Mouse (Mus musculus): Measurements from ENCODE around the gene B3gnt2. TPM values are rescaled to one million over a fixed set of nuclear protein-coding genes. Genes with fewer than 3 reads are reported as not detected.

Gene B3gnt2
- polyA plus RNA-seq, 1 experiment from 2014 or later, result 7.5 TPM

DNA sequence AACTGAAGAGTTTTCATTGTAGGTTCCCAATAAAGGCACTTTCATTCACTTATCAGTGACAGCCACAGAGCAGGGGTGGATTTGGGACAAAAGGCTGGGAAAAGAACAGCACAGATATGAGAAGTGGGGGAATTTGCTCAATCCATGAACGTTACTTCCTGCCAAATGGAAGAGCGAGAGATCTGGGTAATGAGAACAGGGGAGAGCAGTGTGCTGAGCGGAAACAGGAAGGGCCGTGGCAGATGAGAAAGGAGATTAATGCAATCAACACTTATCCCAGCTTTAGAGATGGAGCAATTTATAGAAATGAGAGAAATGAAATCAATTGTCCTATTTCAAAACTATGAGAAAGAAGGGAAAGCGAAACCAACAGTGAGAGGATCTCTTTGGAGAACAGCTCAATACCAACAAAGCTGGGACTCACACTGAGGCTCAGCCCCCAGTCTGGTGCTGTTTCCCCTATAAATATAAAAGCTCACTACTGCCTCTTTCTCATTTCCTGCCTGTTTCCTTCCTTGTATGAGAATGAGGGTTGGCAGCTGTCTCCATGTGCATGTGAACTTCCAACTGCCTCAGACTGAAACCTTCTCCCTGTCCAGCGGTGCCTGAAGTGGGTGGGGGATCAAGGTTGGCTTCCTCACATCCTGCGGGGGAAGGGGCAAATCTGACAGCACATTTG, 11.0 kb upstream of the B3gnt2 start:
- Histone ChIP-seq H3K4me2 (peak overlapping the region; percentile 41), H3K27ac (ENCODE audit: low read depth) (peak overlapping the region; percentile 39), H3K4me3 (ENCODE audit: low read depth, low read length) (0 out of 2 replicates have a peak overlapping the region, but pooled peaks have one; percentile 8), H3K36me3 (ENCODE audit: insufficient read depth) (no peaks in the 10 kb centered on the region), H3K9me3 (ENCODE audit: low read depth, low read length) (no peaks in the 10 kb centered on the region), H3K9ac (no peak overlapping the region), H3K4me1 (ENCODE audit: insufficient read depth) (0 out of 2 replicates have a peak, but pooled peaks cover 6% of the 10 kb centered on the region), H3K27me3 (ENCODE audit: insufficient read depth, low read length) (no peaks in the 10 kb centered on the region)
- no peak for TF ChIP-seq CTCF (IDR thresholded peaks at IDR 0.05; ENCODE audit: low read depth)
- WGBS, result 40% methylated on average over 7 of the region's 7 CpGs
- ATAC-seq (ENCODE audit: insufficient read depth) (peak; percentile 60; the same call in 1 of the 2 replicates), DNase-seq (peak; percentile 44)

DNA sequence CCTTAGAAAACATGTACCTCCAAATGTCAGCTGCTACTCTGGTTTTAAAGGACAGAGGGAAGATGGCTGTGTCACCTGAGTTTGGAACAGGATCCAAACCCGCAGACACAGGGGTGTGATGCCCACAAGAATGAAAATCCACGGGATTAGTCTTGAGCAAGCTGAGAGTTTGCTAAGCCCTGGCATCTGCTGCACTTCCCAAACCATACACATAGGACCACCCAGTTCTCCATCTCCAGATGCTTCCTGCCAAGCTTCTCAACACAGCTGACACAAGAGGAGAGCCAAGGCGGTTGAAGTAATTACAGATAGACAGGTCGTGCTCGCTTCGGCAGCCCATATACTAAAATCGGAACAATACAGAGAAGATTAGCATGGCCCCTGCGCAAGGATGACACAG, 7.8 kb upstream of the B3gnt2 start:
- H3K27ac ChIP-seq (ENCODE audit: low read depth), result no peak overlapping the region
- H3K4me3 ChIP-seq (ENCODE audit: low read depth, low read length), result no peak overlapping the region
- H3K4me1 ChIP-seq (ENCODE audit: insufficient read depth), result 0 out of 2 replicates have a peak, but pooled peaks cover 6% of the 10 kb centered on the region
- ATAC-seq (ENCODE audit: insufficient read depth) (no peak), DNase-seq (no peak)
- H3K4me2 ChIP-seq, result no peak overlapping the region
- no peak for TF ChIP-seq CTCF (IDR thresholded peaks at IDR 0.05; ENCODE audit: low read depth)
- H3K9ac ChIP-seq, result no peak overlapping the region
- no peaks in the 10 kb centered on the region for H3K9me3 ChIP-seq (ENCODE audit: low read depth, low read length)
- 85% methylated on average over 8 of the region's 8 CpGs for WGBS
- no peaks in the 10 kb centered on the region for H3K27me3 ChIP-seq (ENCODE audit: insufficient read depth, low read length)
- no peaks in the 10 kb centered on the region for H3K36me3 ChIP-seq (ENCODE audit: insufficient read depth)

DNA sequence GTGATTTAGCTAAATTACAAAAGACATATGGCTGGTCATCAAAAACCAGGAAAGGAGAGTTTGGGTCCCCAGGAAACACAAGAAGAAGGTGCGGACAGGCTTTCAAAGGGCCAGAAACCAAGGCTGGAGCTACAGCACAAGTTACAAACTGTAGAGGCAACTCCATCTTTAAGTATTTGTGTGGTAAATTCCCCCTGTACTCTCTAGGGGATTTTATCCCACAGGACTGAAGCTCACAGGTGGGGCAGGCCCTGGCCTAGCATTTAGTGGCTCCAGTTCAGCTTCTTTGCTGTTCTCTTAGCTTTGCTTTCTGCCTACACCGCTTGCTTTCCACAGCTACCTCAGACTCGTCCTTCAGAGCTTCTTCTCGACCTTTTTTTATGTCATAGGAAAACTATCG, 6.9 kb upstream of the B3gnt2 start:
- TF ChIP-seq CTCF (IDR thresholded peaks at IDR 0.05; ENCODE audit: low read depth), result no peak
- Histone ChIP-seq H3K27ac (ENCODE audit: low read depth) (no peak overlapping the region), H3K4me1 (ENCODE audit: insufficient read depth) (0 out of 2 replicates have a peak, but pooled peaks cover 2% of the 10 kb centered on the region), H3K27me3 (ENCODE audit: insufficient read depth, low read length) (no peaks in the 10 kb centered on the region), H3K9ac (no peak overlapping the region), H3K4me2 (no peak overlapping the region), H3K36me3 (ENCODE audit: insufficient read depth) (no peaks in the 10 kb centered on the region), H3K4me3 (ENCODE audit: low read depth, low read length) (no peak overlapping the region), H3K9me3 (ENCODE audit: low read depth, low read length) (no peaks in the 10 kb centered on the region)
- ATAC-seq (ENCODE audit: insufficient read depth) (no peak), DNase-seq (no peak)
- WGBS, result 77% methylated on average over 5 of the region's 5 CpGs

DNA sequence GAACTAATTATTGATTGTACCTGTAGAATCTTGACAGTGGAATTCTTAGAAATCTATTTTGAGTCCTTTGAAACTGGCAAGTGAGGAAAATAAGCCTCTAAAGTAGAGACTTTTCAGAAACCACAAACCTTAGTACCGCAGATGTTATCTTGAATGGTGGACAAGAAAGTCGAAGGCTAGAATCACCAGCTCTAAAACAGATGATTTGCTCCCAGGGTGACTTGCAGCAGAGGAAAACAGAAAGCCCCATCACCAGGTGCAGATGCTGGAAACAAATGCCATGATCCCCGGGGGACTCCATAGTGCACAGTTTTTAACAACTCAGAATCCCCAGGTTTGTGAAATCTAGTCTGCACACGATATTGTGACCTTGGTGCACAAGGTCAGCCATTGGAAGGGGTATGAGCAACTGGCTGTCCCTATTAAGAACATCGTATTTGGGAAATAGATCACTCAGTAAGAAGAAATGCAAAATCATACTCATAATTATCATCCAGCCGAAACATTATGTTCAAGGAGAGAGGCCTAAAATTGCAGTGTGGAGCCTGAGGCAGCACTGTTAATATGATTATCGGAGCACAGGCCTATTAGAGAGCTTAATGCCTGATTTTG, 5.0 kb upstream of the B3gnt2 start:
- DNase-seq, result no peak
- H3K36me3 ChIP-seq (ENCODE audit: insufficient read depth), result no peaks in the 10 kb centered on the region

DNA sequence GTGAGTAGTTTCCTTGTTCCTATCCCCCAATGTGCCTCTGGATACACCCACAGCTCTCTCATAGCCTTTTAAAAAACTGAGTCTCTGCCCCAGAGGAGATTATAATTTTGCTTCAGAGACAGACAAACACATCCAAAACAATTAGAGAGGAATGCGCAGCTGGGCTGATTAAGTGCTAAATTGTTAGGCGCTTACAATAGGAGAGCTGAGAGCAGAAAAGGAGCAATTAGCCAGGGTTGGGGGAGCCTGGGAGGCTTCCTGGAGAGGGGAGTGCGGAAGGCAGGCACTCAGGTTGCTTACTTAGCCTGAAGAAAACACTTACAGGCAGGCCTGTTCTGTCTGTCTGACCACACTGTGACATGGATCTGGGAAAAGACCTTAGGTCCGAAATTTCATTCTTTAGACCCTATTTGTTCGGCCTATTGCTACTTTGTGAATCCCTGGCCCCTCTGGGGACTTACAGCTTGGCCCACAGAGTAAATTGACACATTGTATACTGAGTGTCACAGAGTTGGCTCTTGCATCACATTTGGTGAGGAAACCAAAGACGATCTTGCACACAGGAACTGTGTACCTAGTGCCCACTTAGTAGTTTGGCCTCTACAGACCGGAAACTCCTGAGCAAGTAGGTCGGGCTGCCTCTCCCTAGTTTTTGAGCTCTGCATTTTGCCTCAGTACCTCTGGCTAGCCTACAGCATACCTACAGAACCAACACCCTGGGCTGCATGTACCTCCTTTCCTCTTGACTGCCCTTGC, 3.7 kb upstream of the B3gnt2 start:
- H3K27me3 ChIP-seq (ENCODE audit: insufficient read depth, low read length), result peaks cover 3% of the 10 kb centered on the region; the same call in 1 of the 2 replicates
- no peak for ATAC-seq (ENCODE audit: insufficient read depth)
- 59% methylated on average over 8 of the region's 8 CpGs for WGBS
- no peak overlapping the region for H3K4me2 ChIP-seq
- no peak overlapping the region for H3K4me3 ChIP-seq (ENCODE audit: low read depth, low read length)
- no peaks in the 10 kb centered on the region for H3K4me1 ChIP-seq (ENCODE audit: insufficient read depth)
- DNase-seq, result no peak
- H3K36me3 ChIP-seq (ENCODE audit: insufficient read depth), result no peaks in the 10 kb centered on the region
- H3K27ac ChIP-seq (ENCODE audit: low read depth), result no peak overlapping the region
- no peak overlapping the region for H3K9ac ChIP-seq
- H3K9me3 ChIP-seq (ENCODE audit: low read depth, low read length), result no peaks in the 10 kb centered on the region
- TF ChIP-seq CTCF (IDR thresholded peaks at IDR 0.05; ENCODE audit: low read depth), result no peak

More for the DNA sequence above, 5.0 kb upstream of the B3gnt2 start:
- Histone ChIP-seq H3K4me2 (no peak overlapping the region), H3K27ac (ENCODE audit: low read depth) (no peak overlapping the region), H3K27me3 (ENCODE audit: insufficient read depth, low read length) (peaks cover 3% of the 10 kb centered on the region; the same call in 1 of the 2 replicates), H3K4me1 (ENCODE audit: insufficient read depth) (no peaks in the 10 kb centered on the region), H3K9ac (no peak overlapping the region), H3K4me3 (ENCODE audit: low read depth, low read length) (no peak overlapping the region), H3K9me3 (ENCODE audit: low read depth, low read length) (no peaks in the 10 kb centered on the region)
- ATAC-seq (ENCODE audit: insufficient read depth), result no peak
- TF ChIP-seq CTCF (IDR thresholded peaks at IDR 0.05; ENCODE audit: low read depth), result no peak
- WGBS, result 89% methylated on average over 7 of the region's 7 CpGs

DNA sequence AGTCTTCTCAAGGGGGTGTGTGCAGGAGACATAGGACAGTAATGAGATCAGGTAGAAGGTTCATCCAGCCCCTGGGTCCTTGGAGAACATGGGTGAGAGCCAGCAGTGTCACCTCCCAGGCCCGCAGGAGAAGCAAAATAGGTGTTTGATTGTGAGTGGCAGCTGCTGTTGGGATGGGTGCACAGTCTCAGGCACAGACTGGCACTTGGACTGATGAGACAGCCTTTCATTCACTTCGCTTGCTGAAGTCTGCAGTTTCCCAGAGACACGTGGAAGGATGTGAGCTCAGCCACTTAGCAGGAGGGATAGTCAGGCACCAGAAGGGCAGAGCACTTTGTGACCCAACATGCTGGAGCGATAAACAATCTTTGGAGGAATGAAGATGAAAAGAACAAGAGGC, 2.8 kb upstream of the B3gnt2 start:
- no peak overlapping the region for H3K4me2 ChIP-seq
- no peak overlapping the region for H3K4me3 ChIP-seq (ENCODE audit: low read depth, low read length)
- no peak overlapping the region for H3K27ac ChIP-seq (ENCODE audit: low read depth)
- no peak for ATAC-seq (ENCODE audit: insufficient read depth)
- no peak for TF ChIP-seq CTCF (IDR thresholded peaks at IDR 0.05; ENCODE audit: low read depth)
- peaks cover 11% of the 10 kb centered on the region for H3K27me3 ChIP-seq (ENCODE audit: insufficient read depth, low read length)
- H3K9me3 ChIP-seq (ENCODE audit: low read depth, low read length), result no peaks in the 10 kb centered on the region
- no peak overlapping the region for H3K9ac ChIP-seq
- 48% methylated on average over 4 of the region's 4 CpGs for WGBS
- no peak for DNase-seq
- H3K36me3 ChIP-seq (ENCODE audit: insufficient read depth), result no peaks in the 10 kb centered on the region
- H3K4me1 ChIP-seq (ENCODE audit: insufficient read depth), result no peaks in the 10 kb centered on the region

DNA sequence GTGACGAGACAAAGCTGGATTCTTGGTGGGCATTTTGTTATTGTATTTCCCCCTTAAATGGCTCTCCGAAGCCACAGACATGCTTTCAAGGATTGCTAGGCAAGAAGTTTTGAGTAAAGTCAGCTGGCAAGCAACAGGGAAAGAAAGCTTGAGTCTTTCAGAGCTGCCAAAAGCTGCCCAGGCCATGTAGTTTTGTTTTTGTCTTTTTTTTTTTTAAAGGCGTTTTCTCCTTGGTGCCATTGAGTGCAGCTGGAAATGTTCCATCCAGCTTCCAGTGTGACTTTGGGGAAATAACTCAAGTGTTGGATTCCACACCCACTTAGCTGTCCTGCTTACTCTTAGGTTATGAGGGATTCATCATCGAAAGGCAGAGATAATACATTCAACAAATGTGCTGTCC, 554 bp upstream of the B3gnt2 start:
- H3K4me2 ChIP-seq, result no peak overlapping the region
- 49% methylated on average over 4 of the region's 4 CpGs for WGBS
- H3K4me1 ChIP-seq (ENCODE audit: insufficient read depth), result no peaks in the 10 kb centered on the region
- H3K9ac ChIP-seq, result no peak overlapping the region
- H3K4me3 ChIP-seq (ENCODE audit: low read depth, low read length), result no peak overlapping the region
- peaks cover 27% of the 10 kb centered on the region for H3K27me3 ChIP-seq (ENCODE audit: insufficient read depth, low read length)
- no peaks in the 10 kb centered on the region for H3K36me3 ChIP-seq (ENCODE audit: insufficient read depth)
- no peak for TF ChIP-seq CTCF (IDR thresholded peaks at IDR 0.05; ENCODE audit: low read depth)
- ATAC-seq (ENCODE audit: insufficient read depth) (no peak), DNase-seq (peak; percentile 42)
- no peaks in the 10 kb centered on the region for H3K9me3 ChIP-seq (ENCODE audit: low read depth, low read length)
- H3K27ac ChIP-seq (ENCODE audit: low read depth), result no peak overlapping the region

Data from lung, embryonic 14.5 days (tissue).